Mouse (Mus musculus) G1E (cell line): ENCODE measurements around the gene A1cf.

ENCODE experiments used
- CTCF ChIP-seq: IDR thresholded peaks from 2 replicates; pipeline ENCODE4 v1.5.1; 2012; ENCODE audit warnings: low read depth, low read length, inconsistent platforms, mixed read lengths
- GATA1 ChIP-seq: IDR thresholded peaks from 2 replicates; pipeline ENCODE4 v1.6.1; 2012; ENCODE audit warnings: borderline replicate concordance, low read length, inconsistent platforms, mixed read lengths
- GATA2 ChIP-seq: IDR thresholded peaks from 2 replicates; pipeline ENCODE4 v1.6.1; 2012; ENCODE audit warnings: low read depth, low read length, inconsistent platforms, borderline replicate concordance
- POLR2AphosphoS5 ChIP-seq: IDR thresholded peaks from 2 replicates; pipeline ENCODE4 v1.6.1; 2012; ENCODE audit warnings: low read depth, low read length, inconsistent platforms; ENCODE audit not compliant: insufficient replicate concordance
- TAL1 ChIP-seq: conservative IDR thresholded peaks from 2 replicates; pipeline ENCODE4 v1.6.1; 2012; ENCODE audit warnings: low read depth, low read length, inconsistent platforms, mixed read lengths

GRCm38 (mm10) chr19:31895971-31896370 is 27.4 kb downstream of the A1cf start:
- no peak for TF ChIP-seq CTCF
- TF ChIP-seq GATA1, result no peak
- no peak for TF ChIP-seq TAL1
- no peak for TF ChIP-seq POLR2AphosphoS5
- no peak for TF ChIP-seq GATA2
